Mouse (Mus musculus): ENCODE results near the gene Kdelr1. TPM values are rescaled to one million over a fixed set of nuclear protein-coding genes. Genes with fewer than 3 reads are reported as not detected.
A peak's percentile ranks its signal among the peaks of the same experiment; 100 is the strongest.
"Not testable (repeated sequence)": the region's sequence is repeated elsewhere in the genome, so short reads cannot be mapped to it uniquely, and the experiment has no call there.

The Kdelr1 gene
- polyA plus RNA-seq, 1 experiment from 2014 or later: 81.3 TPM

DNA sequence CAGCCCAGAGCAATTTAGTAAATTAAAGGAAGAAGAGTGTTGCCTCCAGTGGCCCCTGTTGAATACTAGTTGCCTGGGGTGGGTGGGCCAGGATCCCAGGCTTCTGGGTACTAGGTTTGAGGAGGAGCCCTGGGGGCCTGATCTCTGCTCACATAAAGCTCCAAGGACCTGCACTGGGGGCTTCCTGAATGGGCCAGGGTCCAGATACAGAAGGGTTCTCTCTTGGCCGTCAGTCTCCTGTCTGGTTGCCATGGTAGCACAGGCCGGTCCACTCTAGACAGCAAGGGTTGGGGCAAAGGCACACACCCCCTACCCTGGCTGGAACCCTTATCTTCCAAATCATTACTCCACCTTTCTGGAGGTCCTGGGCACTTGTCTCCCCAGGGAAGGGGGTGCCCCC, 4.7 kb upstream of the Kdelr1 start:
- no peak overlapping the region for H3K27ac ChIP-seq
- H3K4me3 ChIP-seq (replicated peaks; ENCODE audit: low read depth, low read length): no peak overlapping the region
- no peaks in the 10 kb centered on the region for H3K36me3 ChIP-seq (ENCODE audit: insufficient read depth, low read length)
- no peak for TF ChIP-seq CTCF (IDR thresholded peaks at IDR 0.05; ENCODE audit: low read depth)
- 34% methylated on average over 2 of the region's 2 CpGs for WGBS
- peaks cover 18% of the 10 kb centered on the region; the same call in 1 of the 2 replicates for H3K4me1 ChIP-seq (replicated peaks; ENCODE audit: insufficient read depth, low read length)
- peaks cover 16% of the 10 kb centered on the region for H3K27me3 ChIP-seq (ENCODE audit: insufficient read depth, low read length)
- ATAC-seq (replicated peaks; ENCODE audit: low FRiP score, low read depth) (no peak), DNase-seq (ENCODE audit: low spot score) (no peak)
- no peak overlapping the region for H3K4me2 ChIP-seq (ENCODE audit: low read length)
- H3K9me3 ChIP-seq (replicated peaks; ENCODE audit: low read length): no peaks in the 10 kb centered on the region
- no peak overlapping the region for H3K9ac ChIP-seq (ENCODE audit: low read depth, low read length)

DNA sequence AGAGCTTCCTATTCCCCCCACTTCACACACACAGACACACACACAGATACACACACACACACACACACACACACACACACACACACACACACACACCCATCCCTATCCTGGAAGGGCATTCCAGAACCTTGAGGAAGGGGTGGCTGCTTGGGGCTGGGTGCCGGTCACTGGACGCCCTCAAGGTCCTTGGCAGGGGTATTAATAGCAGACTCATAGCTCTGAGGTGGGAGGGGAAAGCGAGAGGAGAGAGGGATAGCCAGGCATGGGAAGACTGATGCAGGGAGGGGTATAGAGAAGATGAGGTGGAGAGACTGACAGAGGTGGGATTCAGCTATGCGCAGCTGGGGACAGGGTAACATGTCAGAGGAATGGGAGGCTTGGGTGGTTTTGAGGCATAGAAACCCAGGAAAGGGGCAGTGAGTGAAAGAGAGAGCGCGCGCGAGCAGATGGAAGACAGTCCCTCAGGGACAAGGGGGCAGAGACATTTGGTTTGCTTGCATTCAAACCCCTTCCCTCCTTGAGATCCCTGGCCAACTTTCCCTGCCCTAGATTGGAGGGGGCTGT, 3.4 kb upstream of the Kdelr1 start:
- H3K4me3 ChIP-seq (replicated peaks; ENCODE audit: low read depth, low read length): no peak overlapping the region
- H3K9me3 ChIP-seq (replicated peaks; ENCODE audit: low read length): no peaks in the 10 kb centered on the region
- ATAC-seq (replicated peaks; ENCODE audit: low FRiP score, low read depth): no peak
- WGBS: 18% methylated on average over 8 of the region's 8 CpGs
- no peak for DNase-seq (ENCODE audit: low spot score)
- H3K27ac ChIP-seq: no peak overlapping the region
- H3K36me3 ChIP-seq (ENCODE audit: insufficient read depth, low read length): no peaks in the 10 kb centered on the region
- peak overlapping the region; percentile 37; the same call in 1 of the 2 replicates for H3K9ac ChIP-seq (ENCODE audit: low read depth, low read length)
- peaks cover 16% of the 10 kb centered on the region for H3K27me3 ChIP-seq (ENCODE audit: insufficient read depth, low read length)
- TF ChIP-seq CTCF (IDR thresholded peaks at IDR 0.05; ENCODE audit: low read depth): no peak
- peak overlapping the region; percentile 52 for H3K4me2 ChIP-seq (ENCODE audit: low read length)
- H3K4me1 ChIP-seq (replicated peaks; ENCODE audit: insufficient read depth, low read length): peaks cover 22% of the 10 kb centered on the region; the same call in 1 of the 2 replicates

DNA sequence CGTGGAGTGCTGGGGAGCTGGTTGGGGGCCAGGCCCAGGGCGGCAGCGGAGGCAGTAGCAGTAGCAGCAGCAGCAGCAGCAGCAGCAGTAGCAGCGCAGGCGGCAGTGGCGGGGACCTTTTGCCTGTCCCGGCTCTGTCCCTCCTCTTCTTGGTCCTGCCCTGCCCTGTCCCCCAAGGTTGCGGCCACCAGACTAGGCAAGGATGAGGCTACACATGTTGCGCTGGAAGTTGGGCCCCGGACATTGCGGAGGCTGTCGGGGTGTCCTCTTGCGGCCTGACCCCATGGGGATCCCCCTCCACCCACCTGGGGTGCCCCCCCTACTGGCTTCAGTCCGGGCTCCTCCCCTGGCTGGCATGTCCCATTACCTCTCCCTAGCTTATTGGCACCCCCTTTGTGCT, 2.8 kb upstream of the Kdelr1 start:
- no peak for TF ChIP-seq CTCF (IDR thresholded peaks at IDR 0.05; ENCODE audit: low read depth)
- Histone ChIP-seq H3K4me2 (ENCODE audit: low read length) (peak overlapping the region; percentile 52), H3K4me3 (replicated peaks; ENCODE audit: low read depth, low read length) (no peak overlapping the region), H3K27ac (no peak overlapping the region), H3K9ac (ENCODE audit: low read depth, low read length) (peak overlapping the region; percentile 37; the same call in 1 of the 2 replicates), H3K27me3 (ENCODE audit: insufficient read depth, low read length) (peaks cover 16% of the 10 kb centered on the region), H3K9me3 (replicated peaks; ENCODE audit: low read length) (no peaks in the 10 kb centered on the region), H3K4me1 (replicated peaks; ENCODE audit: insufficient read depth, low read length) (peaks cover 22% of the 10 kb centered on the region; the same call in 1 of the 2 replicates), H3K36me3 (ENCODE audit: insufficient read depth, low read length) (no peaks in the 10 kb centered on the region)
- DNase-seq (ENCODE audit: low spot score) (no peak), ATAC-seq (replicated peaks; ENCODE audit: low FRiP score, low read depth) (no peak)
- 3% methylated on average over 14 of the region's 14 CpGs for WGBS

DNA sequence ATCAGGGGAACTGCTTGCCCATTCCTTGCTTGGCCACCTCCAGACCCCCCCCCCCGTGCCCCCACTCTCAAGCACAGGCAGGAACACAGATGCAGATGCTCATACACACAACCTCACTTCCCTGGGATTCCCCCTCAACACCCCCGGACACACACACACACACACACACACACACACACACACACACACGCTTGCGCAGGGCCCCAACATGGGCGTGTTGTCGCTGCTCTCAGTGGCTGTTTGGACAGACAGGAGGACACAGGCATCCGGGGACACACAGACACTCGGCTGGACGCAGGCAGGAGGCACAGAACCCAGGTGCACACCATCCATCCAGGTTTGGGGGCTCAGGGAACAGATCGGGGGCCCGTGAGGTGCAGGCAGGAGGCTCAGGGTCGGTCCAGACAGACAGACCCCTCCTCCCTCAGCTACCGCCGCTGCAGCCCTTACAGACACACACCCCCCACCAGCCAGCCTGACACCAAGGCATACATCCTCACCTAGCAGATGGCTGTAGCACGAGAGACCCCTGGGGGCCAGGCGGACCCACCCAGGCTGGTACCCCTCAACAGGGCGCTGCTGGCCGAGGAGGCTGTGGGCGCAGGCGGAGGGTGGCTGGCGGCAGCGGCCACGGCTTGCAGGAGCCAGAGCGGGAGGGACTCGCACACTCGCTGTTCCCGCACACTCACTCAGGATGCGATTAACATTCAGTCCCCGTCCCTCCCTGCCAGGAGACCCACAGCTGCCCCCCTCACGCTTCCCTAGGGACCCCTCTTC, 2.1 kb upstream of the Kdelr1 start:
- Histone ChIP-seq H3K9me3 (replicated peaks; ENCODE audit: low read length) (no peaks in the 10 kb centered on the region), H3K4me1 (replicated peaks; ENCODE audit: insufficient read depth, low read length) (peaks cover 22% of the 10 kb centered on the region; the same call in 1 of the 2 replicates)
- 2% methylated on average over 28 of the region's 30 CpGs for WGBS

DNA sequence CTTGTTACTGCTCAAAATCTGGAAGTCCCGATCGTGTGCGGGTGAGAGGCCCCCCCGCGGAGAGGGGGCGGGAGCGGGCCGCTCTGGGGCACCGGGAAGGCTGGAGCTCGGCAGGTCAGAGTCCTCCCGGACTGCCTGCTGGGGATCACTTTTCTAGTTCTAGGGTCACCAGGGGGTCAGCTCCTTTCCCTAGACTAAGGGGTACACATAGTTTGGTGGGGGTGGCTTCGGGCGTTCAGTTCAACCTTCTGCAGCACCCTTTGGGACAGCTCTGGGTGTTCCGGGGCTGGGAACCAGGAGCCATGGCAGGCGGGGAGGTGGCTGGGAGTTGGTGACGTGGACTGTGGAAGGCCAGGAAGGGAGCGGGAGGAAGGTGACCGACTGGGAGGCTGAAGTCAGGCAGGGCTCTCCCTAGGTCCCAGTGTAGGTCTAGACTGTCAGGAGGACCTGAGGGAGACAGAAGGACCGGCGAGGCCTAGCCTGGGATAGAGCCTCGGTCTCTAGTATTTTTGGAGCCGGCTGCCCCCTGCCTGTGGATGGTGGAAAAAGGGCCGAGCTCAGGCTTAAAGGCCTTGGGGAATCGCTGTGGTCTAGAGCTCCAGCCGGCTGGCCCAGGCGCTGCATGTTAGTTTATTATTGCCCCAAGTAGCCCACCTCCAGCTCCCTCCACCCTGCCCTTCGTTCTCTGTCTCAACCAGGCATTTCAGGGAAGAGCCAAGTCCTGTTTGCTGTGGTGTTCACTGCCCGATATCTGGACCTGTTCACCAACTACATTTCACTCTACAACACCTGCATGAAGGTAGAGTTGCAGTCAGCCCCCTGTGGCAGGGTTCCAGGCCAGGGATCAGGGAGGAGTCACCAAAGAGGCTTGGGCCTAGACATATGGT, 732 bp downstream of the Kdelr1 start:
- DNase-seq (ENCODE audit: low spot score) (peak; percentile 76), ATAC-seq (replicated peaks; ENCODE audit: low FRiP score, low read depth) (peak; percentile 60)
- Histone ChIP-seq H3K27me3 (ENCODE audit: insufficient read depth, low read length) (peaks cover 16% of the 10 kb centered on the region), H3K9ac (ENCODE audit: low read depth, low read length) (peak overlapping the region; percentile 90), H3K27ac (peak overlapping the region; percentile 93), H3K9me3 (replicated peaks; ENCODE audit: low read length) (no peaks in the 10 kb centered on the region), H3K4me3 (replicated peaks; ENCODE audit: low read depth, low read length) (peak overlapping the region; percentile 75), H3K4me2 (ENCODE audit: low read length) (peak overlapping the region; percentile 72), H3K4me1 (replicated peaks; ENCODE audit: insufficient read depth, low read length) (peaks cover 20% of the 10 kb centered on the region; the same call in 1 of the 2 replicates), H3K36me3 (ENCODE audit: insufficient read depth, low read length) (peaks cover 21% of the 10 kb centered on the region)
- WGBS: under 1% methylated on average over 28 of the region's 28 CpGs
- peak; percentile 51 for TF ChIP-seq CTCF (IDR thresholded peaks at IDR 0.05; ENCODE audit: low read depth)

More for the DNA sequence above, 2.1 kb upstream of the Kdelr1 start:
- peaks cover under 1% of the 10 kb centered on the region; the same call in 1 of the 2 replicates for H3K36me3 ChIP-seq (ENCODE audit: insufficient read depth, low read length)
- TF ChIP-seq CTCF (IDR thresholded peaks at IDR 0.05; ENCODE audit: low read depth): 0 out of 2 replicates have a peak, but pooled peaks have one; percentile 9
- H3K4me2 ChIP-seq (ENCODE audit: low read length): peak overlapping the region; percentile 52
- H3K27ac ChIP-seq: no peak overlapping the region
- peak overlapping the region; percentile 50 for H3K9ac ChIP-seq (ENCODE audit: low read depth, low read length)
- H3K27me3 ChIP-seq (ENCODE audit: insufficient read depth, low read length): peaks cover 16% of the 10 kb centered on the region
- H3K4me3 ChIP-seq (replicated peaks; ENCODE audit: low read depth, low read length): peak overlapping the region; percentile 24
- ATAC-seq (replicated peaks; ENCODE audit: low FRiP score, low read depth) (no peak), DNase-seq (ENCODE audit: low spot score) (no peak)

DNA sequence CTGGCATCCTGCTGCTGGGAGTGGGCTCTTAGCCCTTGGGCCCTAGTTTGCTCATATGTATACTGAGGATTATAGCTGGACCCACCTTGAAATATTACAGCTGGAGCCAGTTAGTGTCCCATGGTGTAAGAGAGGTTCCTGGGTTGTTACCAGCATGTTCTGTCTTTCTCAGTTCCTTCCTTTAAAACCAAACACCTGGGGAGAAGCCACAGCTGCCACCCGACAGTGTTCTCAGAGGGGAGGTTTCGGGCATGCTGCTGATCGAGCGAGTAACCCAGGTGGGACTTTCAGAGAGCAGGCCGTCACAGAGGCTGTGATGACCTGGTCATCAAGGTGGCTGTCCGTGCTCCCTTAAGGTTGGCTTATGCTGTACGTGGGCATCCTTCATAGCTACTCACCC, 4.3 kb downstream of the Kdelr1 start:
- Histone ChIP-seq H3K9me3 (replicated peaks; ENCODE audit: low read length) (no peaks in the 10 kb centered on the region), H3K4me3 (replicated peaks; ENCODE audit: low read depth, low read length) (no peak overlapping the region), H3K36me3 (ENCODE audit: insufficient read depth, low read length) (peaks cover 46% of the 10 kb centered on the region), H3K4me2 (ENCODE audit: low read length) (no peak overlapping the region), H3K4me1 (replicated peaks; ENCODE audit: insufficient read depth, low read length) (0 out of 2 replicates have a peak, but pooled peaks cover 4% of the 10 kb centered on the region), H3K9ac (ENCODE audit: low read depth, low read length) (no peak overlapping the region), H3K27me3 (ENCODE audit: insufficient read depth, low read length) (no peaks in the 10 kb centered on the region), H3K27ac (no peak overlapping the region)
- no peak for TF ChIP-seq CTCF (IDR thresholded peaks at IDR 0.05; ENCODE audit: low read depth)
- 95% methylated on average over 7 of the region's 7 CpGs for WGBS
- no peak for DNase-seq (ENCODE audit: low spot score)
- no peak for ATAC-seq (replicated peaks; ENCODE audit: low FRiP score, low read depth)

DNA sequence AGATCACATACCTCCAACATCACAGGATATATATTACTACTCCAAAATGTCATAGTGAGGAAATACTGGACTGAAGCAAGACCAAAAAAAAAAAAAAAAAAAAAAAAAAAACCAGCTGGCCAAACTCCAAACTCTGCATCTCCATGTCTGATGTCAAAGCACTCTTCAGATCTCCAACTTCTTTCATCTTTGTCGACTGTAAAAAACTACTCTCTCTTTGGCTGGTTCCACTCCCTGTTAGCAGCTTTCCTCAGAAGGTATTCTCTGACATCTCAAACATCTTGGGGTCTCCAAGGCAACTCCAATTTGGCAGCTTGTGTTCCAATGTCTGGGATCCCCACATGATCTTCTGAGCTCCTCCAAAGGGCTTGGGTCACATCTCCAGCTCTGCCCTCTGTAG, 5.7 kb downstream of the Kdelr1 start, which contains the start of gene Grin2d:
Gene Grin2d (minus strand): TSS at position 101 of the 400 bp plus-strand sequence.
- not testable (repeated sequence) for DNase-seq (ENCODE audit: low spot score); H3K9me3 ChIP-seq (replicated peaks; ENCODE audit: low read length); H3K27ac ChIP-seq; H3K9ac ChIP-seq (ENCODE audit: low read depth, low read length); ATAC-seq (replicated peaks; ENCODE audit: low FRiP score, low read depth); H3K4me3 ChIP-seq (replicated peaks; ENCODE audit: low read depth, low read length); H3K27me3 ChIP-seq (ENCODE audit: insufficient read depth, low read length); H3K4me1 ChIP-seq (replicated peaks; ENCODE audit: insufficient read depth, low read length); H3K4me2 ChIP-seq (ENCODE audit: low read length)
- 89% methylated on average over 1 of the region's 1 CpGs for WGBS
- peaks cover 59% of the 10 kb centered on the region for H3K36me3 ChIP-seq (ENCODE audit: insufficient read depth, low read length)

Measured in kidney, postnatal 0 days (tissue).